9 mouse cellular contexts compared by ENCODE assay signal in the genomic region with DNA sequence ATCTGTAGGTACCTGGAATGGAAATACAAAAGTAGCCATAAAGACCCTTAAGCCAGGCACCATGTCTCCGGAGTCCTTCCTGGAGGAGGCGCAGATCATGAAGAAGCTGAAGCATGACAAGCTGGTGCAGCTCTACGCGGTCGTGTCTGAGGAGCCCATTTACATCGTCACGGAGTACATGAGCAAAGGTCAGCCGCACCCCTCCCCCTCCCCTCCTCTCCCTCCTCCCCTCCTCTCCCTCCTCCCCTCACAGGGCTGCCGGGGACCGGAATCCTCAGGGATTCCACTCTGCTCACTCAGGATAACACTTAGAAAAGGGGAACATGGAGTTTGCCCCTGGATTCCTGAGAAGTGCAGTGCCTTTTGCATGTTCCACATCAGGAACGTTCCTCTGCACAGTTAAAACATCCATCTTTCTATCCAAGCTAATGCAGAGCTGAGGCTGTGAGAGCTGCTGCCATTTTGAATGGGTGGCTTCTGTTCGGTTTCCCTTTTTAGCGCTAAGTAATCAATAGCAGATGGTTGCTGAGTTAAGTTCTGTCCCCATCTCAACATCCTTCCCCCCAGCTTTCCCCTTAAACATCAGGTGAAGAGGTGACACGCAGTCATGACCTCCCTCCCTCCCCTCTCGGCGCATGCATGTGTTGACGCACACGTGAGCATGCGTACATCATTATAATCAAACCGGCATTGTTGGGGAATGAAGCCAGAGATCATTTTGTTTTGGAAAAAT.
DNase-seq lines count a peak whose midpoint lies in the region; ATAC-seq and TF ChIP-seq lines count a peak whose summit lies in the region.
"Had no signal": no experiment of that assay in that cellular context is flagged by ENCODE, and none has a peak within 500 bp of the region (broad histone marks: within the 10 kb centered on the region; RNA-seq: fewer than 3 reads in every experiment).

No protein-coding gene starts in this region.

- no peaks in the 10 kb centered on the region for H3K27me3 ChIP-seq in lung, postnatal 0 days (replicated peaks; ENCODE audit: insufficient read depth, low read length)
- no peaks in the 10 kb centered on the region for H3K27me3 ChIP-seq in embryonic facial prominence, embryonic 13.5 days
- H3K27me3 ChIP-seq in kidney, embryonic 14.5 days (ENCODE audit: control insufficient read depth, insufficient read depth, low read length) = no peaks in the 10 kb centered on the region
- H3K27me3 ChIP-seq in neural tube, embryonic 15.5 days (replicated peaks) = no peaks in the 10 kb centered on the region

- no peaks in the 10 kb centered on the region for H3K36me3 ChIP-seq in lung, postnatal 0 days (ENCODE audit: insufficient read depth, low read length)
- 0 out of 2 replicates have a peak, but pooled peaks cover 3% of the 10 kb centered on the region for H3K36me3 ChIP-seq in embryonic facial prominence, embryonic 13.5 days
- peaks cover 3% of the 10 kb centered on the region; the same call in 1 of the 2 replicates for H3K36me3 ChIP-seq in kidney, embryonic 14.5 days (ENCODE audit: control insufficient read depth, insufficient read depth, low read length)
- peaks cover 28% of the 10 kb centered on the region; the same call in 1 of the 2 replicates for H3K36me3 ChIP-seq in neural tube, embryonic 15.5 days

- no peaks in the 10 kb centered on the region for H3K9me3 ChIP-seq in lung, postnatal 0 days (ENCODE audit: low read length)
- no peaks in the 10 kb centered on the region for H3K9me3 ChIP-seq in embryonic facial prominence, embryonic 13.5 days
- H3K9me3 ChIP-seq in kidney, embryonic 14.5 days (ENCODE audit: control insufficient read depth, low read length) = no peaks in the 10 kb centered on the region
- H3K9me3 ChIP-seq in neural tube, embryonic 15.5 days (replicated peaks) = no peaks in the 10 kb centered on the region

- H3K4me1 ChIP-seq in lung, postnatal 0 days (ENCODE audit: insufficient read depth, low read depth, low read length) = peaks cover 22% of the 10 kb centered on the region; the same call in 1 of the 2 replicates
- H3K4me1 ChIP-seq in embryonic facial prominence, embryonic 13.5 days = peaks cover 55% of the 10 kb centered on the region
- H3K4me1 ChIP-seq in kidney, embryonic 14.5 days (ENCODE audit: control insufficient read depth, insufficient read depth, low read length) = peaks cover 36% of the 10 kb centered on the region; the same call in 1 of the 2 replicates
- H3K4me1 ChIP-seq in neural tube, embryonic 15.5 days = peaks cover 69% of the 10 kb centered on the region

- TF ChIP-seq EP300 in lung, postnatal 0 days (IDR thresholded peaks at IDR 0.05) = no peak

- no peak overlapping the region for H3K4me3 ChIP-seq in lung, postnatal 0 days (ENCODE audit: low read depth, low read length)
- H3K4me3 ChIP-seq in embryonic facial prominence, embryonic 13.5 days = peak overlapping the region; percentile 16; the same call in 1 of the 2 replicates
- no peak overlapping the region for H3K4me3 ChIP-seq in kidney, embryonic 14.5 days (ENCODE audit: low read length)
- no peak overlapping the region for H3K4me3 ChIP-seq in neural tube, embryonic 15.5 days (replicated peaks)

- no peak overlapping the region for H3K4me2 ChIP-seq in lung, postnatal 0 days (replicated peaks; ENCODE audit: low read depth, low read length)
- peak overlapping the region; percentile 45 for H3K4me2 ChIP-seq in embryonic facial prominence, embryonic 13.5 days
- H3K4me2 ChIP-seq in kidney, embryonic 14.5 days (replicated peaks; ENCODE audit: low read depth, low read length) = no peak overlapping the region
- H3K4me2 ChIP-seq in neural tube, embryonic 15.5 days = no peak overlapping the region

- ATAC-seq in lung, postnatal 0 days = no peak
- ATAC-seq in embryonic facial prominence, embryonic 13.5 days (ENCODE audit: insufficient number of reproducible peaks, insufficient read depth, low FRiP score, low TSS enrichment, low read depth) = no peak
- no peak for ATAC-seq in kidney, embryonic 14.5 days (ENCODE audit: low FRiP score, low TSS enrichment)
- ATAC-seq in neural tube, embryonic 15.5 days (ENCODE audit: low FRiP score) = no peak

- 54% methylated on average over 20 of the region's 20 CpGs for WGBS in lung, postnatal 0 days
- 27% methylated on average over 20 of the region's 20 CpGs for WGBS in embryonic facial prominence, embryonic 13.5 days
- WGBS in kidney, embryonic 14.5 days = 65% methylated on average over 20 of the region's 20 CpGs
- WGBS in neural tube, embryonic 15.5 days = 51% methylated on average over 20 of the region's 20 CpGs

- H3K9ac ChIP-seq in lung, postnatal 0 days (replicated peaks; ENCODE audit: low read depth) = no peak overlapping the region
- peak overlapping the region; percentile 32; the same call in 1 of the 2 replicates for H3K9ac ChIP-seq in embryonic facial prominence, embryonic 13.5 days
- no peak overlapping the region for H3K9ac ChIP-seq in kidney, embryonic 14.5 days (ENCODE audit: low read depth, low read length)
- no peak overlapping the region for H3K9ac ChIP-seq in neural tube, embryonic 15.5 days (replicated peaks)

- TF ChIP-seq CTCF in lung, postnatal 0 days (IDR thresholded peaks at IDR 0.05) = no peak

- DNase-seq in lung, postnatal 0 days (ENCODE audit: low spot score) = no peak
- no peak for DNase-seq in lung, adult 18-20 months
- no peak for DNase-seq in adrenal gland, adult 18-20 months (ENCODE audit: low spot score in 2 of 2)
- DNase-seq in right cerebral cortex, postnatal 14 days = no peak
- DNase-seq in layer of hippocampus, adult 9-11 months = no peak
- DNase-seq: lung, postnatal 36 days had no signal

- H3K27ac ChIP-seq in lung, postnatal 0 days (ENCODE audit: low read length) = 0 out of 2 replicates have a peak overlapping the region, but pooled peaks have one; percentile 20
- H3K27ac ChIP-seq in embryonic facial prominence, embryonic 13.5 days = peak overlapping the region; percentile 77
- peak overlapping the region; percentile 59; the same call in 1 of the 2 replicates for H3K27ac ChIP-seq in kidney, embryonic 14.5 days (ENCODE audit: low read depth, low read length)
- H3K27ac ChIP-seq in neural tube, embryonic 15.5 days (replicated peaks) = peak overlapping the region; percentile 56; the same call in 1 of the 2 replicates

Comparison
In these comparisons a context has a peak if more than half of its experiments do, and no peak if none do; other contexts are left out.
1. H3K27ac ChIP-seq: peak in every context shown above with its lines; median percentile 77 in embryonic facial prominence, embryonic 13.5 days; 59 in kidney, embryonic 14.5 days; 56 in neural tube, embryonic 15.5 days; 20 in lung, postnatal 0 days.